Mouse (Mus musculus) heart, postnatal 36 days (tissue): ENCODE results near the gene Ctbp1. TPM values are rescaled to one million over a fixed set of nuclear protein-coding genes. Genes with fewer than 3 reads are reported as not detected.
A peak's percentile ranks its signal among the peaks of the same experiment; 100 is the strongest.

ENCODE experiments used
- DNase-seq, 2 experiments: peaks; one replicate each; pipeline ENCODE4 v3.0.0; 2021 to 2022
- intact Hi-C: fragments of 180-260 bp; cut with DNase I; formaldehyde crosslinking; loops from one replicate; pipeline ENCODE4 v1.15.1; 2025
- total RNA-seq, 2 experiments: library from RNA; stranded (reverse); gene quantifications; 2 replicates each; pipeline ENCODE4 v1.2.3; 2021

The Ctbp1 gene
- total RNA-seq, 2 experiments from 2014 or later = 213 to 214 TPM

GRCm38 (mm10) chr5:33217663-33218062, 57.1 kb downstream of the Ctbp1 start:
- no peak for DNase-seq
- intact Hi-C loops = no loop called here

GRCm38 (mm10) chr5:33214723-33215122, 60.1 kb downstream of the Ctbp1 start:
- intact Hi-C loops = no loop called here
- DNase-seq = no peak

DNA sequence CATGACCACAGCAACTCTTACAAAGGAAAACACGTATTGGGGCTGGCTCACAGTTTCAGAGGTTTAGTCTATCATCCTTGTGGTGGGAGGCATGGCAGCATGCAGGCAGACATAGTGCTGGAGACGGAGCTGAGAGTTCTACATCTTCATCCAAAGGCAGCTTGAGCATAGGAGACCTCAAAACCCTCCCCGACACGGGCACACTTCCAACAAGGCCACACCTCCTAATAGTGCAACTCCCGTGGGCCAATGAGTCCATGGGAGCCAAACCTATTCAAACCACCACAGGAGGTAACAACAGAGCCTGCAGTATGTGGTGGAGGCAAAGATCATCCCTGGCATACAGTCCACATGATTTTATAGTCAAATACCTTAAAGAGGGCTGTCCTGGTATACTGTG, 63.5 kb downstream of the Ctbp1 start:
- intact Hi-C loops = no loop called here
- no peak for DNase-seq

GRCm38 (mm10) chr5:33210515-33210914, 64.3 kb downstream of the Ctbp1 start:
- intact Hi-C loops = no loop called here
- DNase-seq = no peak

- intact Hi-C loops = no loop called here
These were observed 66.1 kb downstream of the Ctbp1 start for GRCm38 (mm10) chr5:33208533-33209245.

GRCm38 (mm10) chr5:33207136-33207535, 67.7 kb downstream of the Ctbp1 start:
- intact Hi-C loops = no loop called here

More at GRCm38 (mm10) chr5:33208533-33209245, 66.1 kb downstream of the Ctbp1 start:
- no peak for DNase-seq

DNA sequence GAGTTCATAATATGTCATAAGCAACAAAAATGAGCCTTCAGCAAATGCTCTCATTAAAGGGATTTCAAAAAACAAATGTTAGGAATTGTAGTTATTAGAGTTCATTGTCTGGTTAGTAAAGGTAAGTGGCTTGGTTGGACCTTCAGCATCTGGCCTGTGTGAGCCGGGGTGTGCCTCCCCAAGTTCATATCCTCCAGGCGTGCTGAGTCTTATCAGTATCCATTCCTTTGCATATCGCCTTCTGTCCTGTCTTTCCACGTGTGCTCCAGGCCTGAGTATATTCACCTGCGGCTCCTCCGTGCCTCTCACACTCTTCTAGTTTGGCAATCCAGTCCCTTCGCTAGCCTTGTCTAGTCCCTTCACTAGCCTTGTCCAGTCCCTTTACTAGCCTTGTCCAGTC, 68.5 kb downstream of the Ctbp1 start:
- intact Hi-C loops = no loop called here

More at GRCm38 (mm10) chr5:33207136-33207535, 67.7 kb downstream of the Ctbp1 start:
- DNase-seq = no peak

GRCm38 (mm10) chr5:33204284-33204683, 70.5 kb downstream of the Ctbp1 start:
- intact Hi-C loops = loop anchor here (2.0 kb wide), 1 partner anchor 93 kb away; no protein-coding TSS in a partner anchor
- DNase-seq = no peak

More for the DNA sequence above, 68.5 kb downstream of the Ctbp1 start:
- DNase-seq = no peak

GRCm38 (mm10) chr5:33203691-33204242, 71.0 kb downstream of the Ctbp1 start:
- intact Hi-C loops = loop anchor here (1.0 to 2.0 kb wide), 5 partner anchors 43 to 239 kb away; no protein-coding TSS in a partner anchor
- peak; percentile 82 to 85 for DNase-seq

GRCm38 (mm10) chr5:33203171-33203565, 71.6 kb downstream of the Ctbp1 start:
- intact Hi-C loops = loop anchor here (1.0 to 2.0 kb wide), 4 partner anchors 43 to 240 kb away; no protein-coding TSS in a partner anchor
- no peak for DNase-seq

DNA sequence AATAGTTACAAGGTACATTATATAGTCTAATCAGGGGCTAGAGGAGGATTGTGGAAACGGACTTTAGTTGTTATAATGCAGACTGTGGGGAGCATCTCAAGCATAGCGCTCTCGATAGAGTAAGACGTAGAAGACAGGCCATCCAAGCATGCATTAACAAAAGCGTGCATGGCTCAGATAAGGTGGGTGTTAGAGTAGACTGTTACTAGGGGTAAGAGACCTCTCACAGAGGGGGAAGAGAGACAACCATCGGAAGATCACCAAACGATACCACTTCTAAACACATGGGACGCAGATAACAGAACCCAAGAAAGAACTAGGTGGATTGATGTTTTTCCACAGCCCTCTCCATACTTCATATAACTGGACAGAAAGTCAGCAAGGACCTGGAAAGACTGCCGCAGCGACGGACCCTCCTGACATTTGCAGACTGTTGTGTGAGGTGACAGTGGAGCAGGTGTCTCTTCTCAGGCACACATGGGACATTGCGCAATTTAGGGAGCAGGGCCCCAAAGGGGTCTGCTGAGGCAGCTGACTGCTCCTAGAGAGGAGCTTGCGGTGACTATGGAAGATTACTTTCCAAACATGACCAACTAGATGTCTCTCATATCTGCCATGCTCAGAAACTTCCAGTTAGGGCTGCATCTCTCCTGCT, 72.2 kb downstream of the Ctbp1 start:
- DNase-seq = no peak
- intact Hi-C loops = loop anchor here (1.0 to 2.0 kb wide), 4 partner anchors 44 to 240 kb away; no protein-coding TSS in a partner anchor

DNA sequence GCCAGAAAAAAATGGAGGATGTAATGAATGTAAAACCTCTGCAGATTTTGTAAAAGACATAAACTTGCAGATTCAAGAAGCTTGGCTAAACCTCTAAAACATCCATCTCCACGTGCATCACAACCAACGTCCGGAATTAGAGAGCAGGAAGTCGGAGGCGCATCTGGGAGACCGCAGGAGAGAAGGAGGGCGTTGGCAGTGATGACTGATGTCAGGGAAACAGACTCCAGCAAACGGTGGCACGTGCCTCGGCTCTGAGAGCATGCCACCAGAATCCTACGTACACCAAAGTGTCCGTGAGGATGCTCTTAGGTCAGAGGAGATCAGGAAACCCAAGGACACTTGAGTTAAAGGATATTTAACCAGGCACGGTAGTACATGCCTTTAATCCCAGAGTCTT, 73.1 kb downstream of the Ctbp1 start:
- intact Hi-C loops = loop anchor here (2.0 kb wide), 3 partner anchors 69 to 241 kb away; no protein-coding TSS in a partner anchor
- no peak for DNase-seq

DNA sequence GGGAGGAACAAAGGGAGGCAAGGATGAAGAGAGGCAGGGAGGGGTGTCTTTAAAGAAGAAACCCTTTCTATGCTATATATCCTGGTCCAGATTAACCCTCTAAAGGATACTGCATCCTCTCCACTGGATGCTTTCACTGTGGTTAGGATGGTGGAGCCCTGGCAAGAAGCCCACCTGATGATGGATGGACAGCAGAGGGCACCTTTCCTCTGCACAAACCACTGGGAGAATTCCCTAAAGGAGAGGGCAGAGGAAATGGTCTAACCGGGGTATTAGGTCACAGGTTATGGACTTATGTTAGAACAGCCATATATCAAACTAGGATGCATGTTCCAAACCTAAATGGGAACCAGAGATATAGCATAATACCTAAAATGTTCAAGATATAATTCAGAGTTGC, 74.7 kb downstream of the Ctbp1 start:
- intact Hi-C loops = no loop called here
- no peak for DNase-seq

Other genes starting within 250 kb of the Ctbp1 start
- gene Slc5a1, start 170.8 kb downstream of the Ctbp1 start, total RNA-seq = under 1 TPM; 0.31 to 0.54 TPM
- gene Spon2, start 56.5 kb downstream of the Ctbp1 start, total RNA-seq = 1 to 10 TPM; 2.1 to 2.6 TPM
- 10 to 100 TPM; 81.0 to 86.1 TPM for gene Maea, start 60.5 kb upstream of the Ctbp1 start, total RNA-seq
- 1 to 10 TPM; 2.8 to 4.0 TPM for gene Uvssa, start 103.6 kb upstream of the Ctbp1 start, total RNA-seq
- not detected for gene Nkx1-1, start 159.0 kb upstream of the Ctbp1 start, total RNA-seq